Mouse (Mus musculus) midbrain, embryonic 11.5 days (tissue): ENCODE data around the gene Stat5b. TPM values are rescaled to one million over a fixed set of nuclear protein-coding genes. Genes with fewer than 3 reads are reported as not detected.
"Not testable (repeated sequence)": the region's sequence is repeated elsewhere in the genome, so short reads cannot be mapped to it uniquely, and the experiment has no call there.

Experiments
- ATAC-seq: fragments of 200-750 bp; cut with Nextera tagmentation; 2 replicates; pipeline ENCODE4 v1.8.0; 2017; ENCODE audit warnings: moderate TSS enrichment, moderate library complexity; ENCODE audit not compliant: low FRiP score
- DNase-seq: peaks from one replicate; pipeline ENCODE4 v3.0.0; 2015; ENCODE audit warnings: low spot score; ENCODE audit errors: missing footprints
- H3K27ac ChIP-seq: fragments of 300-500 bp; sonication (generic); 2 replicates; pipeline ENCODE4 v1.5.1; 2014; ENCODE audit warnings: low read depth, low read length
- H3K27me3 ChIP-seq: fragments of 300-500 bp; sonication (generic); 2 replicates; pipeline ENCODE4 v1.6.1; 2014; ENCODE audit warnings: mild to moderate bottlenecking, low read length, moderate library complexity, mixed read lengths; ENCODE audit not compliant: control insufficient read depth, insufficient read depth
- H3K36me3 ChIP-seq: fragments of 300-500 bp; sonication (generic); 2 replicates; pipeline ENCODE4 v1.6.1; 2014; ENCODE audit warnings: mild to moderate bottlenecking, low read length, moderate library complexity, mixed read lengths; ENCODE audit not compliant: control insufficient read depth, insufficient read depth
- H3K4me1 ChIP-seq: fragments of 300-500 bp; sonication (generic); 2 replicates; pipeline ENCODE4 v1.6.1; 2014; ENCODE audit warnings: low read length; ENCODE audit not compliant: control insufficient read depth, insufficient read depth
- H3K4me2 ChIP-seq: fragments of 300-500 bp; sonication (generic); 2 replicates; pipeline ENCODE4 v1.6.1; 2014; ENCODE audit warnings: mild to moderate bottlenecking, moderate library complexity
- H3K4me3 ChIP-seq: fragments of 300-500 bp; sonication (generic); 2 replicates; pipeline ENCODE4 v1.5.1; 2014; ENCODE audit warnings: low read depth, low read length
- H3K9ac ChIP-seq: fragments of 300-500 bp; sonication (generic); 2 replicates; pipeline ENCODE4 v1.6.1; 2014; ENCODE audit warnings: low read length
- H3K9me3 ChIP-seq: fragments of 300-500 bp; sonication (generic); 2 replicates; pipeline ENCODE4 v1.6.1; 2016; ENCODE audit warnings: low read length; ENCODE audit not compliant: control insufficient read depth
- WGBS: fragments of 180-500 bp; shearing (Covaris S2); extraction: QIAGEN DNeasy Blood & Tissue Kit; methylation state at CpG from one replicate; pipeline ENCODE4 v1.1.7; 2014; 5-methylcytosine and 5-hydroxymethylcytosine counted together
- polyA plus RNA-seq: library from polyadenylated mRNA; unstranded; fragments of >200 nt; fragmentation: Nextera tagmentation; extraction: Ambion mirVana; gene quantifications from 2 replicates; pipeline ENCODE4 v1.2.1, GENCODE M21; 2014

Gene Stat5b
- polyA plus RNA-seq, 1 experiment from 2014 or later, result 17.3 TPM

GRCm38 (mm10) chr11:100795386-100795785 is 55.1 kb downstream of the Stat5b start:
- DNase-seq, result no peak

GRCm38 (mm10) chr11:100791457-100792049 is 59.0 kb downstream of the Stat5b start:
- no peaks in the 10 kb centered on the region for H3K4me1 ChIP-seq
- WGBS, result 95% methylated on average over 2 of the region's 2 CpGs
- H3K27me3 ChIP-seq, result no peaks in the 10 kb centered on the region

More at GRCm38 (mm10) chr11:100795386-100795785, 55.1 kb downstream of the Stat5b start:
- H3K9ac ChIP-seq, result no peak overlapping the region
- ATAC-seq, result no peak
- H3K27me3 ChIP-seq, result no peaks in the 10 kb centered on the region
- WGBS, result 92% methylated on average over 2 of the region's 2 CpGs
- no peak overlapping the region for H3K4me2 ChIP-seq
- no peaks in the 10 kb centered on the region for H3K4me1 ChIP-seq
- no peaks in the 10 kb centered on the region for H3K9me3 ChIP-seq
- no peaks in the 10 kb centered on the region for H3K36me3 ChIP-seq
- H3K27ac ChIP-seq, result no peak overlapping the region
- H3K4me3 ChIP-seq, result no peak overlapping the region

GRCm38 (mm10) chr11:100790644-100791043 is 59.9 kb downstream of the Stat5b start:
- DNase-seq, H3K4me1 ChIP-seq, H3K36me3 ChIP-seq, H3K27ac ChIP-seq, H3K9ac ChIP-seq, ATAC-seq, H3K27me3 ChIP-seq, H3K9me3 ChIP-seq, H3K4me2 ChIP-seq, H3K4me3 ChIP-seq: not testable (repeated sequence)
- WGBS, result 92% methylated on average over 9 of the region's 9 CpGs

More at GRCm38 (mm10) chr11:100791457-100792049, 59.0 kb downstream of the Stat5b start:
- H3K4me2 ChIP-seq, result no peak overlapping the region
- no peak overlapping the region for H3K27ac ChIP-seq
- no peaks in the 10 kb centered on the region for H3K9me3 ChIP-seq
- no peak overlapping the region for H3K4me3 ChIP-seq
- no peak overlapping the region for H3K9ac ChIP-seq
- no peak for ATAC-seq
- DNase-seq, result no peak
- no peaks in the 10 kb centered on the region for H3K36me3 ChIP-seq

- Histone ChIP-seq H3K27ac (no peak overlapping the region), H3K4me1 (no peaks in the 10 kb centered on the region), H3K4me3 (no peak overlapping the region), H3K9ac (no peak overlapping the region), H3K4me2 (no peak overlapping the region), H3K27me3 (no peaks in the 10 kb centered on the region), H3K9me3 (no peaks in the 10 kb centered on the region), H3K36me3 (no peaks in the 10 kb centered on the region)
- ATAC-seq, result no peak
- WGBS, result 80% methylated on average over 3 of the region's 3 CpGs
- no peak for DNase-seq
Observed at GRCm38 (mm10) chr11:100789702-100790101, 60.8 kb downstream of the Stat5b start.

- no peaks in the 10 kb centered on the region for H3K27me3 ChIP-seq
- 92% methylated on average over 2 of the region's 2 CpGs for WGBS
- H3K4me1 ChIP-seq, result no peaks in the 10 kb centered on the region
- H3K4me3 ChIP-seq, result no peak overlapping the region
- no peak overlapping the region for H3K27ac ChIP-seq
- DNase-seq (no peak), ATAC-seq (no peak)
- H3K4me2 ChIP-seq, result no peak overlapping the region
- H3K36me3 ChIP-seq, result no peaks in the 10 kb centered on the region
- no peak overlapping the region for H3K9ac ChIP-seq
- no peaks in the 10 kb centered on the region for H3K9me3 ChIP-seq
Observed at GRCm38 (mm10) chr11:100785774-100786173, 64.8 kb downstream of the Stat5b start.

- no peak for ATAC-seq
- Histone ChIP-seq H3K9me3 (no peaks in the 10 kb centered on the region), H3K4me1 (no peaks in the 10 kb centered on the region), H3K27ac (no peak overlapping the region), H3K36me3 (no peaks in the 10 kb centered on the region), H3K9ac (no peak overlapping the region), H3K4me2 (no peak overlapping the region), H3K27me3 (no peaks in the 10 kb centered on the region), H3K4me3 (no peak overlapping the region)
- 88% methylated on average over 8 of the region's 8 CpGs for WGBS
- no peak for DNase-seq
Observed at GRCm38 (mm10) chr11:100784286-100784685, 66.2 kb downstream of the Stat5b start.

- no peak overlapping the region for H3K27ac ChIP-seq
- H3K36me3 ChIP-seq, result no peaks in the 10 kb centered on the region
- H3K4me3 ChIP-seq, result no peak overlapping the region
- no peaks in the 10 kb centered on the region for H3K27me3 ChIP-seq
- DNase-seq, result no peak
- 88% methylated on average over 13 of the region's 13 CpGs for WGBS
- H3K4me1 ChIP-seq, result no peaks in the 10 kb centered on the region
- no peak overlapping the region for H3K4me2 ChIP-seq
- H3K9me3 ChIP-seq, result no peaks in the 10 kb centered on the region
- no peak overlapping the region for H3K9ac ChIP-seq
- no peak for ATAC-seq
Observed at GRCm38 (mm10) chr11:100782568-100782967, 68.0 kb downstream of the Stat5b start.

- WGBS, result 92% methylated on average over 15 of the region's 15 CpGs
- H3K36me3 ChIP-seq, result no peaks in the 10 kb centered on the region
- no peak overlapping the region for H3K4me3 ChIP-seq
- no peaks in the 10 kb centered on the region for H3K9me3 ChIP-seq
- no peak overlapping the region for H3K9ac ChIP-seq
- no peak overlapping the region for H3K4me2 ChIP-seq
- ATAC-seq (no peak), DNase-seq (no peak)
- H3K4me1 ChIP-seq, result no peaks in the 10 kb centered on the region
- H3K27me3 ChIP-seq, result no peaks in the 10 kb centered on the region
- H3K27ac ChIP-seq, result no peak overlapping the region
Observed at GRCm38 (mm10) chr11:100781763-100782475, 68.6 kb downstream of the Stat5b start.

GRCm38 (mm10) chr11:100780247-100780646 is 70.3 kb downstream of the Stat5b start:
- H3K9me3 ChIP-seq, result no peaks in the 10 kb centered on the region
- ATAC-seq (no peak), DNase-seq (no peak)
- no peaks in the 10 kb centered on the region for H3K27me3 ChIP-seq
- WGBS, result 83% methylated on average over 8 of the region's 8 CpGs
- H3K36me3 ChIP-seq, result no peaks in the 10 kb centered on the region
- H3K9ac ChIP-seq, result no peak overlapping the region
- H3K4me1 ChIP-seq, result no peaks in the 10 kb centered on the region
- H3K4me2 ChIP-seq, result no peak overlapping the region
- no peak overlapping the region for H3K4me3 ChIP-seq
- H3K27ac ChIP-seq, result no peak overlapping the region
